Mouse (Mus musculus): Measurements from ENCODE around the gene Cers5. TPM values are rescaled to one million over a fixed set of nuclear protein-coding genes. Genes with fewer than 3 reads are reported as not detected.
A peak's percentile ranks its signal among the peaks of the same experiment; 100 is the strongest.

Cers5 gene
- polyA plus RNA-seq, 1 experiment from 2014 or later, result 62.6 TPM

DNA sequence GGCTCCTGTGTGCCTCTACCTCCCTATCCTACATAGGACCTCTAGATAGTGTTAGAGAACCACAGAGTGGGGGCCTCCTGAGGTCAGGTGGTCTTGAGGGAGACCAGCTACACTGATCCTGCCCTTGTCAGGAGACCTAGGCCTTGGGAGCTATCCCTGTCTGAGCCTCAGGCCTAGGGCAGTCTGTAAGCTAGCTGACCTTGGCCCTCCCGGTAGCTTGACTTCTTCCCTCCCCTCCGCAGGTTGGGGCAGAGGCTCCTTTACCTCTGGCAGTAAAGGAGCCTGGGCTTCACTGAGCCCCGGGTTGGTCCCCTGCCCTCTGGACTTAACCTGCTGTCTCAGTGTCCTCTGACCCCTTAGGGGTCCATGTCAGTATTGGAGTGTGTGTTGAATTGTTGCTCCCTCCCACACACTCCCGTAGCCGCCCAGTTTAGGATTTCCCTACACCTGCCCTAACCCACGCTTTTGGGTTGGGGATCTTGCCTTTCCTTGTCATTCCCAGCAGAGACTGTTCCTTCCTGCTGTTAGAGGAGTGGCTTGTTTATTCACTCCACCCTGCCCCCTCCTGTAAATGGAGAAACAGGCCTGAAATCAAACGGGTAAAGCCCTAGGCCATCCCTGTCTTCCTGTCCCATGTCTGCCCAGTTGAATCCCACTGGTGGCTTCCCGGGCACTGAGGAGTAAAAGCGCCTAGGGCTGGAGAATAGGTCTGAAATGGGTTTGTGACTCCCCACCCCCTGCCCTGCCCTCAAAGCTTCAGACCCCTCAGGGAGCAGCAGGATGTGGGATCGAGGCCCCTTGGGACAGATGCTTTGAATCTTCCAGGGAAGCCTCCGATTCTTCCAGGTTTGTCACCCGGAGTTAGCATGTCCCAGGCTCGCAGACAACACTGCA, 59.8 kb downstream of the Cers5 start:
- no peak overlapping the region for H3K4me2 ChIP-seq
- no peak overlapping the region; the same call in 1 of the 2 replicates for H3K9ac ChIP-seq
- WGBS, result 69% methylated on average over 13 of the region's 13 CpGs
- no peaks in the 10 kb centered on the region for H3K27me3 ChIP-seq
- ATAC-seq, result no peak
- H3K4me3 ChIP-seq, result no peak overlapping the region
- H3K9me3 ChIP-seq (replicated peaks), result no peaks in the 10 kb centered on the region
- peaks cover 24% of the 10 kb centered on the region for H3K4me1 ChIP-seq
- peak overlapping the region; percentile 84 for H3K27ac ChIP-seq
- H3K36me3 ChIP-seq (ENCODE audit: poor library complexity, severe bottlenecking), result peaks cover 78% of the 10 kb centered on the region

DNA sequence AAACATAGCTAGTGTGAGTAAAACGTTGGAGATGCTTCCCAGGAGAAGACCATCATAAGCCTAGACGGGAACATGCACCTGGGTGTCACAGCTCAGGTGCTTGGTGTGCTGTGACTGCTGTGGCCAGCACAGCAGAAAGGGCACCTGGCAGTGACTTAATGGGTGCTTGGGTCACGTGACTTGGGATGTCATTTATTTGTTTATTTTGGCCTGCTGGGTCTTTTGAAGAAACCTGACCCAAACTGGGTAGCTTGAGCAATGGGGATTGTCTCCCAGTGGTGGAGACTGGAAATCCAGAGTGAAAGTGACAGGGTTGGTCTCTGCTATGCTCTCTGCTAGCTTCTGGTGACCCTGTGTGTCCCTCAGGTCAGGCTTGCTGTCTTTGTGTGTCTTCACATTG, 61.2 kb downstream of the Cers5 start:
- Histone ChIP-seq H3K27ac (no peak overlapping the region), H3K4me3 (no peak overlapping the region), H3K36me3 (ENCODE audit: poor library complexity, severe bottlenecking) (peaks cover 86% of the 10 kb centered on the region), H3K27me3 (no peaks in the 10 kb centered on the region), H3K4me1 (peaks cover 17% of the 10 kb centered on the region), H3K4me2 (no peak overlapping the region), H3K9me3 (replicated peaks) (no peaks in the 10 kb centered on the region), H3K9ac (no peak overlapping the region)
- ATAC-seq, result no peak
- WGBS, result 74% methylated on average over 3 of the region's 3 CpGs

DNA sequence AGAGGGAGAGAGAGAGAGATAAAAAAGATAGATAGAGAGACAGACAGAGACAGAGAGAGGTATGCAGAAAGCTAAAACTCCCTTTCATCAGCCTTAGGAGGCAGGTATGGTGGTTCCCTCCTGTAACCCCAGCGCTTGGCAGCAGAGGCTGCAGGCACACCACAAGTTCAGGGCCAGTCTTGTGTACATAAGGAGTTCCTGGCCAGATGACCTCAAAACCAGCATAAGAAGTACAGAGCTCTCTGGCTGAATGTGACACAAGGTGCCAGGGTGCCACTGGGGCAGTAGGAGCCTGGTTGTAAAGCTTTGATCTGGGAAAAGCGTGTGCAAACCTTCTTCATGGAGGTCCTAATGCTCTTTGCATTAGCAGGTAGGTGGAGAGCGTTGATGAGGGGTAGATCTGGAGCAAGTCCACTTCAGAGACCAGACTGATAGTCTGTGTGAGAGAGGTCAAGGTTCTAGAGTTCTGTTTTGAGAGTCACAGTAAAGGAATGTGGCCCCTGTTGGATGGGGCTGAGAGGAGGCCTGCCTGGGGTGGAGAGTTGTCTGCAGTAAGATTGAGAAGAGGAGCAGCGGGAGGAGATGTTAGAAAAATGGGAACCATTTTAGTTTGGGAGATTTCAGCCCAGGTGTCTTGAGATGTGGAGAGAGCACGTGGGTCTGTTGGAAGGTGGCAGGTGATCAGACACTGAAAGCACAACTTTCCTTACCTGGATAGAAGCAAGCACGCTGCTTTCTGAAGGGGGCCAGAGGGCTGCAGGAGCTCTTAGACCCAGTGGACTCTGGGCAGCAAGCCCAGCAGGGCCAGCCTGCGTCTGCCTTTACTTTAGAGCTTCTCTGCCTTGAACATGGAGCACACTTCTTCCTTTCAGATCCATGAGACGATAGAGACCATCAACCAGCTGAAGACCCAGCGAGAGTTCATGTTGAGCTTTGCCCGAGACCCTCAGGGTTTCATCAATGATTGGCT, 62.2 kb downstream of the Cers5 start:
- Histone ChIP-seq H3K9me3 (replicated peaks) (no peaks in the 10 kb centered on the region), H3K9ac (no peak overlapping the region), H3K27me3 (no peaks in the 10 kb centered on the region), H3K4me1 (peaks cover 7% of the 10 kb centered on the region), H3K4me3 (no peak overlapping the region), H3K4me2 (no peak overlapping the region), H3K36me3 (ENCODE audit: poor library complexity, severe bottlenecking) (peaks cover 95% of the 10 kb centered on the region), H3K27ac (no peak overlapping the region)
- no peak for ATAC-seq
- 90% methylated on average over 10 of the region's 10 CpGs for WGBS

DNA sequence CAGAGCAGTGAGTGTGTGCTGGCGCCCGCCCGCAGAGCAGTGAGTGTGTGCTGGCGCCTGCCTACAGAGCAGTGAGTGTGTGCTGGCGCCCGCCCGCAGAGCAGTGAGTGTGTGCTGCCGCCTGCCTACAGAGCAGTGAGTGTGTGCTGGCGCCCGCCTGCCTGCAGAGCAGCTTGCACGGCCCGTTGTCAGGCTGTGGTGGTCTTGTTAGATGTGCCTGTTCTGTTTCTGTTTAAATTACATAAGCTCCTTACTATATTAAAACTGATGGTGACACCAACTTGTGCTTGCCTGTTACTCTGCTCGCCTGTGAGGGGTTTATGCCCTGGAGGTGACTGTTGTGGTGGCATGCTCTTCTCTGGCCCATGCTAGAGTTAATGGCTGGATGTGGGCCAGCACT, 64.5 kb downstream of the Cers5 start:
- Histone ChIP-seq H3K27ac (no peak overlapping the region), H3K9me3 (replicated peaks) (no peaks in the 10 kb centered on the region)
- ATAC-seq, result no peak

DNA sequence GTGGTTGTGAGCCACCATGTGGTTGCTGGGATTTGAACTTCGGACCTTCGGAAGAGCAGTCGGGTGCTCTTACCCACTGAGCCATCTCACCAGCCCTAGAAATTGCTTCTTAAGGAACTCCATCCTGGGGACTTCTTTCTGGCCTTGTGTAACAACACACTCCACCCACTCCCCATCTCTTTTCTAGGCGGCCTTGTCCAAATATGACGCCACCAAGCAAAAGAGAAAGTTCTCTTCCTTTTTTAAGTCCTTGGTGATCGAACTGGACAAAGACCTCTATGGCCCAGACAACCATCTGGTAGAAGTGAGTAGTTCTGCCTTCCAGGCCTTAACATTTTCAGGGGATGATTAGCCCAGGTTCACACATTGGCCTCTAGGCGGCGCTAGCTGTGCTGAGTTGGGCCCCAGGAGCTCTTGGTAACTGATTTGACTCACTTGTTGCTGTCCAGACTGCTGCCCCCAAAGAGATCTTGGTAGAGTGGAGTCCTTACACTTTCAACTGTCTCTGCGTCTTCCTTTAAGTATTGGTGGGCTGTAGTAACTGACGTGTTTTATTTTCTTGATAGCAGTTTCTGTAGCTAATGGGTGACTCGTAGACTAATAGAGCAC, 67.1 kb downstream of the Cers5 start, which contains the start of gene Gm17349:
TSS of gene Gm17349 (minus strand) at position 51 of the 609 bp plus-strand sequence.
- Histone ChIP-seq H3K36me3 (ENCODE audit: poor library complexity, severe bottlenecking) (peaks cover 67% of the 10 kb centered on the region), H3K4me2 (peak within 1 kb of the TSS; percentile 93), H3K9me3 (replicated peaks) (no peaks in the 10 kb centered on the region), H3K4me1 (peaks cover 25% of the 10 kb centered on the region), H3K4me3 (peak within 1 kb of the TSS; percentile 84), H3K27ac (peak within 1 kb of the TSS; percentile 96), H3K27me3 (no peaks in the 10 kb centered on the region), H3K9ac (peak within 1 kb of the TSS; percentile 97)
- WGBS, result 63% methylated on average over 11 of the region's 11 CpGs
- no peak for ATAC-seq

More for the DNA sequence above, 64.5 kb downstream of the Cers5 start:
- 93% methylated on average over 13 of the region's 13 CpGs for WGBS
- H3K27me3 ChIP-seq, result no peaks in the 10 kb centered on the region
- no peak overlapping the region for H3K4me3 ChIP-seq
- no peak overlapping the region for H3K9ac ChIP-seq
- H3K4me2 ChIP-seq, result no peak overlapping the region
- peaks cover 93% of the 10 kb centered on the region for H3K36me3 ChIP-seq (ENCODE audit: poor library complexity, severe bottlenecking)
- peaks cover 19% of the 10 kb centered on the region for H3K4me1 ChIP-seq

DNA sequence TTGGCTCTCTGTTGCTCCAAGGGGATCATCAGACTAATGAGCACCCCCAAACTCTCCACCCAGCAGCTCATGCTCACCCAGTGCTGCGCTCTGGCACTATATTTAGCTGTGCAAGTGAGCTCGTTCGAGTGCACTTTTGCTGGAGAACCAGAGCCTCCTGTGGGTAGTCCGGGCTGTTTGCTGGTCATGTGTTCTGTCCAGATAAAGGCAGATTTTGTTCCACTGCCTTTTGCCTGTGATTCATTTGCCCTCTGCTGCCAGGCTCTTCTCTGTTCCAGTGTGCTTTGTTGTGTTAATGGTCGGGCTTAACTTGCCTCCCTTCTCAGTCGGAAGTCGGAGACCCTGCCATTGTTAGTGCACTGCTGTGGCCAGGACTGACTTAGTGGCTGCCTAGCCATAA, 67.8 kb downstream of the Cers5 start:
- peaks cover 61% of the 10 kb centered on the region for H3K36me3 ChIP-seq (ENCODE audit: poor library complexity, severe bottlenecking)
- peak overlapping the region; percentile 97 for H3K9ac ChIP-seq
- H3K27me3 ChIP-seq, result no peaks in the 10 kb centered on the region
- WGBS, result 35% methylated on average over 7 of the region's 7 CpGs
- H3K4me3 ChIP-seq, result peak overlapping the region; percentile 84
- peaks cover 25% of the 10 kb centered on the region for H3K4me1 ChIP-seq
- H3K27ac ChIP-seq, result peak overlapping the region; percentile 96
- peak overlapping the region; percentile 93 for H3K4me2 ChIP-seq
- no peak for ATAC-seq
- H3K9me3 ChIP-seq (replicated peaks), result no peaks in the 10 kb centered on the region

DNA sequence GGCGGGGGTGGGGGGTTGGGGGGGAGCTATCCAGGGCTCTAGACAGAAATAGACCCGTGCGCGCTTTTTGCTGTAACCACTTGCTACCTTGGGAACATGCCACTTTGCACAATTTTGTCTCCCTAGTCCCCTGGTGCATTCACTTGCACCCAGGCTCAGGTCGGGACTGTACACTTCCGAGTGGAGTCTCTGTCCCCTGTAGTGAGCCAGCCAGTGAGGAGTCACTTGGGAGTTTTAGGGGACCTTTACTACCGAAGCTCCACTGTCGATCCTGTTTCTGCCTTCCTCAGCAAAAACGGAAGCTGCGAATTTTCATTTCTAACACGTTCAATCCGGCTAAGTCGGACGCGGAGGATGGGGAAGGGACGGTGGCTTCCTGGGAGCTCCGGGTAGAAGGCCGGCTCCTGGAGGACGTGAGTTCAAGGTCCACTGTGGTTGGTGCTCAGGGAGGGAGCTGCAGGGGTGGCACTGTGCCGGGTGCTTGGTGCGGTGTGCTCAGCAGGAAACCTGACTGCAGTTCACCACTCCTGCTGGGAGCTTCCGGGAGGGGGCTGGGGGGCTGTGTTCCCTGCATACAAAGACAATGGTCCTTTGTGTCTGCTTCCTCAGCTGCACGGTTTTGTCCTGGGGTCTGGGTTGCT, 68.5 kb downstream of the Cers5 start:
- H3K27ac ChIP-seq, result peak overlapping the region; percentile 96
- no peak for ATAC-seq
- peaks cover 53% of the 10 kb centered on the region for H3K36me3 ChIP-seq (ENCODE audit: poor library complexity, severe bottlenecking)
- H3K4me2 ChIP-seq, result peak overlapping the region; percentile 93
- peak overlapping the region; percentile 84 for H3K4me3 ChIP-seq
- peaks cover 25% of the 10 kb centered on the region for H3K4me1 ChIP-seq
- H3K9me3 ChIP-seq (replicated peaks), result no peaks in the 10 kb centered on the region
- no peaks in the 10 kb centered on the region for H3K27me3 ChIP-seq
- peak overlapping the region; percentile 97 for H3K9ac ChIP-seq
- 30% methylated on average over 23 of the region's 23 CpGs for WGBS

DNA sequence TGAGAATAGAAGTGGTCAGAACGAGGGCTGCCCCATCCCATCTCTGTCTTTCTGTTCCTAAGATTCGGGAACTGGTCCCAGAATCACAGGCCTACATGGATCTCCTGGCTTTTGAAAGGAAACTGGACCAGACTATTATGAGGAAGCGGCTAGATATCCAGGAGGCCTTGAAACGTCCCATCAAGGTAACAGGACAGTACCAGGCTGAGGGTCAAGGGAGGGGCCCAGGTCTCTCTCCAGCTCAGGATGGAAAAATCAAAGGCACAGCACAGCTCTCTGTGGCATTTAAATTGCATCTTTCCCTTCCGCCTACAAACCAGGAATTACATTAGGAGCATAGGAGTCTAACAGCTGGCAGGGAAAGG, 69.0 kb downstream of the Cers5 start:
- peaks cover 53% of the 10 kb centered on the region for H3K36me3 ChIP-seq (ENCODE audit: poor library complexity, severe bottlenecking)
- no peaks in the 10 kb centered on the region for H3K9me3 ChIP-seq (replicated peaks)
- peaks cover 29% of the 10 kb centered on the region for H3K4me1 ChIP-seq
- peak overlapping the region; percentile 93 for H3K4me2 ChIP-seq
- WGBS, result 59% methylated on average over 5 of the region's 5 CpGs
- H3K27ac ChIP-seq, result peak overlapping the region; percentile 96
- ATAC-seq, result no peak
- peaks cover 3% of the 10 kb centered on the region; the same call in 1 of the 2 replicates for H3K27me3 ChIP-seq
- peak overlapping the region; percentile 84 for H3K4me3 ChIP-seq
- peak overlapping the region; percentile 97 for H3K9ac ChIP-seq

DNA sequence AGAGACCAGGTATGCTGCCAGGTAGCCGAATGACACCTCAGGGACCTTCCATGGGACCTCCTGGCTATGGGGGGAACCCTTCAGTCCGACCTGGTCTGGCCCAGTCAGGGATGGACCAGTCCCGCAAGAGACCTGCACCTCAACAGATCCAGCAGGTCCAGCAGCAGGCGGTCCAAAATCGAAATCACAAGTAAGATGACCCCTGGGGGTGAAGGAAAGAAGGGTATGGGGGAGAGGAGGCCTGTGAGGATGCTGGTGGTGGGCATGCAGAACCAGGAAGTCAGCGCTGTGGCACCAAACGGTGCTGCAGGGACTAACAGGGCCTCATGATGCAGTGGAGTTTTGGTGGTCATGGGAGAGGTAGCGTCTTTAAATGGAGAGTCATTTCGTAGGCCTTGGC, 69.6 kb downstream of the Cers5 start:
- 66% methylated on average over 9 of the region's 9 CpGs for WGBS
- ATAC-seq, result no peak
- Histone ChIP-seq H3K27ac (peak overlapping the region; percentile 96), H3K27me3 (peaks cover 5% of the 10 kb centered on the region; the same call in 1 of the 2 replicates), H3K4me3 (peak overlapping the region; percentile 84), H3K36me3 (ENCODE audit: poor library complexity, severe bottlenecking) (peaks cover 51% of the 10 kb centered on the region), H3K4me1 (peaks cover 30% of the 10 kb centered on the region), H3K9me3 (replicated peaks) (no peaks in the 10 kb centered on the region), H3K9ac (peak overlapping the region; percentile 97), H3K4me2 (peak overlapping the region; percentile 93)

DNA sequence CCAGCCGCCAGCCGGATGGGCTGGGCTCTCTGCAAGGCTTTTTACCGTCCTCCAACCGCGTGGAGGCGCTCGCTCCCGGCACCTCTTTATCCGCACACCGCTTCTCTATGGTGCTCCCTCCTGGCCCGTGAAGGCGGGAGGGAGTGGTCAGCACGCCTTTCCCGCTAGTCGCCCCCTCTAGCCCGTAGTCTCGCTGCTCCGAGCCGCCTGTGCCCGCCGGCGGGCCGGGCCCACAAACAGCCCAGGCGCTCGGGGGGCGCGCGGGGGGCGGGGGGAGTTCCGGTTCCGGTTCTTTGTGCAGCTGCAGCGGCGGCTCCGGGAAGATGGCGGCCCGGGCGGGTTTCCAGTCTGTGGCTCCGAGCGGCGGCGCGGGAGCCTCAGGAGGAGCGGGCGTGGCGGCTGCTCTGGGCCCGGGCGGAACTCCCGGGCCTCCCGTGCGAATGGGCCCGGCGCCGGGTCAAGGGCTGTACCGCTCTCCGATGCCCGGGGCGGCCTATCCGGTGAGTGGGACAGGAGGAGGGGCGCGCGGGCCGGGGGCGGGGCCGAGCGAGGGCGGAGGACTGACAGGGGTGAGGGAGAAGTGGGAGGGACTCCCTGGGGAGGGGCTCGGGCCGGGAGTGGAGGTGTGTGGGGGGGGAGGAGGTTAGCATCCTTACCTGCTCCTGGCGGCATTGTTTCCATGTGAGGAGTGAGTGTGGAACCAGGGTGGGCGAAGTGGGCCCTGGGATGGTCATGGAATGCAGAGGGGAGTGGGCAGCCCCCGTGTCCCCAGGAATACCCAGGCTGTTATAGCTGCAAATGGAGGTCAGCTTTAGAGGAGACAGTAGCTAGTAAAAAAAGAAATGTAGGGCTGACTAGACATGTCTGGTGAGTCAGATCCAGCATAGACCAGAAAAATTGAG, 70.4 kb downstream of the Cers5 start, which contains the start of gene Smarcd1:
TSS of gene Smarcd1 (plus strand) at position 131 of the 902 bp plus-strand sequence.
- no peaks in the 10 kb centered on the region for H3K9me3 ChIP-seq (replicated peaks)
- H3K9ac ChIP-seq, result peak within 1 kb of the TSS; percentile 97
- H3K27ac ChIP-seq, result peak within 1 kb of the TSS; percentile 96
- WGBS, result 1% methylated on average over 57 of the region's 71 CpGs
- H3K27me3 ChIP-seq, result peaks cover 14% of the 10 kb centered on the region; the same call in 1 of the 2 replicates
- ATAC-seq, result peak; percentile 98
- H3K36me3 ChIP-seq (ENCODE audit: poor library complexity, severe bottlenecking), result peaks cover 48% of the 10 kb centered on the region
- H3K4me1 ChIP-seq, result peaks cover 30% of the 10 kb centered on the region
- peak within 1 kb of the TSS; percentile 93 for H3K4me2 ChIP-seq
- H3K4me3 ChIP-seq, result peak within 1 kb of the TSS; percentile 84
